Comparison of ENCODE assay signal across 13 mouse cellular contexts in genomic region chr11:103979381-103979780, GRCm38 (mm10). TPM values are rescaled to one million over a fixed set of nuclear protein-coding genes. Genes with fewer than 3 reads are reported as not detected.
A peak's percentile ranks its signal among the peaks of the same experiment; 100 is the strongest.
DNase-seq lines count a peak whose midpoint lies in the region; ATAC-seq and TF ChIP-seq lines count a peak whose summit lies in the region.
"Had no signal": no experiment of that assay in that cellular context is flagged by ENCODE, and none has a peak within 500 bp of the region (broad histone marks: within the 10 kb centered on the region; RNA-seq: fewer than 3 reads in every experiment).

No protein-coding gene starts in this region.

- H3K9ac ChIP-seq in heart, postnatal 0 days (replicated peaks; ENCODE audit: low read depth, low read length): no peak overlapping the region
- no peak overlapping the region for H3K9ac ChIP-seq in midbrain, embryonic 11.5 days (ENCODE audit: low read length)
- H3K9ac ChIP-seq: hindbrain, embryonic 15.5 days; limb, embryonic 13.5 days had no signal

- 66% methylated on average over 4 of the region's 4 CpGs for WGBS in heart, postnatal 0 days
- 68% methylated on average over 4 of the region's 4 CpGs for WGBS in heart, embryonic 10.5 days
- WGBS in spleen, adult 2 months: 71% methylated on average over 4 of the region's 4 CpGs
- WGBS in macrophage (ENCODE audit: missing documents): 31% methylated on average over 4 of the region's 4 CpGs
- 85% methylated on average over 4 of the region's 4 CpGs for WGBS in midbrain, embryonic 11.5 days

- no peak overlapping the region for H3K4me2 ChIP-seq in heart, postnatal 0 days (ENCODE audit: low read depth, low read length)
- H3K4me2 ChIP-seq in midbrain, embryonic 11.5 days: no peak overlapping the region
- H3K4me2 ChIP-seq: hindbrain, embryonic 15.5 days; limb, embryonic 13.5 days had no signal

- no peak overlapping the region for H3K4me3 ChIP-seq in heart, postnatal 0 days (ENCODE audit: low read depth, low read length)
- no peak overlapping the region for H3K4me3 ChIP-seq in heart, embryonic 10.5 days
- no peak overlapping the region for H3K4me3 ChIP-seq in spleen, adult 2 months (ENCODE audit: extremely low read depth, insufficient read depth, insufficient read length)
- no peak overlapping the region for H3K4me3 ChIP-seq in macrophage (ENCODE audit: inconsistent target)
- H3K4me3 ChIP-seq in midbrain, embryonic 11.5 days (ENCODE audit: low read depth, low read length): no peak overlapping the region
- H3K4me3 ChIP-seq: hindbrain, embryonic 15.5 days; limb, embryonic 13.5 days had no signal

- peaks cover 52% of the 10 kb centered on the region for H3K79me2 ChIP-seq in macrophage (ENCODE audit: inconsistent target)

- no peaks in the 10 kb centered on the region for H3K4me1 ChIP-seq in heart, postnatal 0 days (ENCODE audit: control insufficient read depth, insufficient read depth)
- peaks cover 9% of the 10 kb centered on the region for H3K4me1 ChIP-seq in heart, embryonic 10.5 days
- peaks cover 3% of the 10 kb centered on the region; the same call in 1 of the 2 replicates for H3K4me1 ChIP-seq in spleen, adult 2 months (ENCODE audit: control insufficient read depth, insufficient read depth, insufficient read length)
- no peaks in the 10 kb centered on the region for H3K4me1 ChIP-seq in midbrain, embryonic 11.5 days (ENCODE audit: control insufficient read depth, insufficient read depth, low read length)
- H3K4me1 ChIP-seq: hindbrain, embryonic 15.5 days had no signal

- H3K27me3 ChIP-seq in heart, postnatal 0 days (ENCODE audit: control insufficient read depth, insufficient read depth, low read length): no peaks in the 10 kb centered on the region
- H3K27me3 ChIP-seq in heart, embryonic 10.5 days (ENCODE audit: insufficient read depth, poor library complexity, severe bottlenecking): no peaks in the 10 kb centered on the region
- H3K27me3 ChIP-seq in spleen, adult 2 months (ENCODE audit: control insufficient read depth, insufficient read depth, low read length): no peaks in the 10 kb centered on the region
- H3K27me3 ChIP-seq in midbrain, embryonic 11.5 days (ENCODE audit: control insufficient read depth, insufficient read depth, low read length): no peaks in the 10 kb centered on the region
- H3K27me3 ChIP-seq: hindbrain, embryonic 15.5 days; limb, embryonic 13.5 days had no signal

- H3K27ac ChIP-seq in heart, postnatal 0 days (ENCODE audit: low read depth): peak overlapping the region; percentile 19; the same call in 1 of the 2 replicates
- H3K27ac ChIP-seq in heart, embryonic 10.5 days: no peak overlapping the region
- peak overlapping the region; percentile 52 for H3K27ac ChIP-seq in spleen, adult 2 months (ENCODE audit: insufficient read depth, low read length)
- H3K27ac ChIP-seq in macrophage: peak overlapping the region; percentile 93
- H3K27ac ChIP-seq in midbrain, embryonic 11.5 days (ENCODE audit: low read depth, low read length): no peak overlapping the region
- H3K27ac ChIP-seq: hindbrain, embryonic 15.5 days; limb, embryonic 13.5 days had no signal

- ATAC-seq in heart, postnatal 0 days (ENCODE audit: insufficient read depth, low read depth): no peak
- no peak for ATAC-seq in midbrain, embryonic 11.5 days (ENCODE audit: low FRiP score)

- TF ChIP-seq EP300 in heart, postnatal 0 days (IDR thresholded peaks at IDR 0.05; ENCODE audit: low read depth): no peak

- no peaks in the 10 kb centered on the region for H3K9me3 ChIP-seq in heart, postnatal 0 days (replicated peaks; ENCODE audit: control insufficient read depth, low read length)
- no peaks in the 10 kb centered on the region for H3K9me3 ChIP-seq in heart, embryonic 10.5 days
- no peaks in the 10 kb centered on the region for H3K9me3 ChIP-seq in midbrain, embryonic 11.5 days (ENCODE audit: control insufficient read depth, low read length)
- H3K9me3 ChIP-seq: hindbrain, embryonic 15.5 days; limb, embryonic 13.5 days had no signal

- no peak for DNase-seq in heart, postnatal 0 days (ENCODE audit: low spot score)
- no peak for DNase-seq in heart, embryonic 10.5 days (ENCODE audit: low spot score)
- DNase-seq in spleen, adult 2 months (ENCODE audit: low read depth in 1 of 2, low spot score in 2 of 2): no peak
- DNase-seq in spleen, adult 18-20 months: no peak
- no peak for DNase-seq in adrenal gland, postnatal 10 days
- DNase-seq in urinary bladder, postnatal 10 days (ENCODE audit: low spot score): no peak
- no peak for DNase-seq in midbrain, embryonic 11.5 days (ENCODE audit: low spot score, missing footprints)
- DNase-seq: adrenal gland, postnatal 36 days; cerebellum, adult 18-20 months; kidney, adult 9 months had no signal

- H3K36me3 ChIP-seq in heart, postnatal 0 days (replicated peaks; ENCODE audit: control insufficient read depth, insufficient read depth, low read length): peaks cover 72% of the 10 kb centered on the region
- peaks cover 80% of the 10 kb centered on the region for H3K36me3 ChIP-seq in heart, embryonic 10.5 days
- peaks cover 15% of the 10 kb centered on the region for H3K36me3 ChIP-seq in spleen, adult 2 months (ENCODE audit: control insufficient read depth, insufficient read depth, low read length)
- peaks cover 5% of the 10 kb centered on the region for H3K36me3 ChIP-seq in macrophage (ENCODE audit: inconsistent target)
- peaks cover 17% of the 10 kb centered on the region for H3K36me3 ChIP-seq in midbrain, embryonic 11.5 days (ENCODE audit: control insufficient read depth, insufficient read depth, low read length)

- no peak for TF ChIP-seq CTCF in heart, postnatal 0 days (IDR thresholded peaks at IDR 0.05; ENCODE audit: low read depth)
- no peak for TF ChIP-seq CTCF in spleen, adult 2 months (IDR thresholded peaks at IDR 0.05; ENCODE audit: extremely low read depth, insufficient read depth, insufficient read length, insufficient replicate concordance)

- no peak for TF ChIP-seq POLR2A in spleen, adult 2 months (IDR thresholded peaks at IDR 0.05; ENCODE audit: low read depth, low read length)

RNA-seq across cellular contexts. Expression of gene Arf2, which starts 12.8 kb away (rescaled TPM):
- 47.7 and 53.5 TPM in 2 replicates for total RNA-seq in heart, postnatal 0 days (2014; rRNA removed; ENCODE audit: low replicate concordance)
- polyA plus RNA-seq in heart, postnatal 0 days (2015; fragmentation: Nextera tagmentation; extraction: Ambion mirVana): 55.1 and 63.5 TPM in 2 replicates
- polyA plus RNA-seq in heart, embryonic 10.5 days (2016; fragmentation: Nextera tagmentation; extraction: Ambion mirVana): 51.8 and 53.9 TPM in 2 replicates
- 6.0 and 7.4 TPM in 2 replicates for polyA plus RNA-seq in spleen, adult 2 months (2012; rRNA removed)
- 10 to 100 TPM; 17.7 to 55.6 (median 31.3) TPM for total RNA-seq in macrophage (2018; cell fraction: chromatin; rRNA removed)
- total RNA-seq in macrophage (2018; cell fraction: cytosol; rRNA removed): 10 to 100 TPM; 47.4 to 73.7 (median 62.6) TPM
- total RNA-seq in macrophage (2018; cell fraction: nucleus; rRNA removed): 10 to 100 TPM; 30.4 to 62.1 (median 42.6) TPM
- polyA plus RNA-seq in macrophage (2018): 36.4 to 59.4 TPM (median 58.5 TPM) in 3 replicates
- 10 to 100 TPM; 39.5 to 40.1 TPM for total RNA-seq in adrenal gland, postnatal 10 days (2021)
- polyA plus RNA-seq in midbrain, embryonic 11.5 days (2014; fragmentation: Nextera tagmentation; extraction: Ambion mirVana): 152 and 162 TPM in 2 replicates

RNA-seq across cellular contexts. Expression of gene Nsf, which starts 25.5 kb away (rescaled TPM):
- 18.5 and 25.2 TPM in 2 replicates for total RNA-seq in heart, postnatal 0 days (2014; rRNA removed; ENCODE audit: low replicate concordance)
- polyA plus RNA-seq in heart, postnatal 0 days (2015; fragmentation: Nextera tagmentation; extraction: Ambion mirVana): 24.9 and 25.1 TPM in 2 replicates
- 43.4 and 46.3 TPM in 2 replicates for polyA plus RNA-seq in heart, embryonic 10.5 days (2016; fragmentation: Nextera tagmentation; extraction: Ambion mirVana)
- 36.8 and 38.9 TPM in 2 replicates for polyA plus RNA-seq in spleen, adult 2 months (2012; rRNA removed)
- 100 to 1,000 TPM in 18 of 26 experiments, 10 to 100 TPM in 8; 29.2 to 200 (median 142) TPM for total RNA-seq in macrophage (2018; cell fraction: chromatin; rRNA removed)
- 10 to 100 TPM; 50.6 to 78.7 (median 65.9) TPM for total RNA-seq in macrophage (2018; cell fraction: cytosol; rRNA removed)
- total RNA-seq in macrophage (2018; cell fraction: nucleus; rRNA removed): 100 to 1,000 TPM in 7 of 26 experiments, 10 to 100 TPM in 19; 37.2 to 124 (median 75.3) TPM
- polyA plus RNA-seq in macrophage (2018): 58.7 to 88.9 TPM (median 64.1 TPM) in 3 replicates
- total RNA-seq in adrenal gland, postnatal 10 days (2021): 10 to 100 TPM; 89.5 to 94.1 TPM
- 59.1 and 65.4 TPM in 2 replicates for polyA plus RNA-seq in midbrain, embryonic 11.5 days (2014; fragmentation: Nextera tagmentation; extraction: Ambion mirVana)

Comparison
In these comparisons a context has a peak if more than half of its experiments do, and no peak if none do; other contexts are left out.
1. H3K27ac ChIP-seq: peak in heart, postnatal 0 days (single experiment), spleen, adult 2 months (single experiment) and macrophage (single experiment); none in heart, embryonic 10.5 days (single experiment) and midbrain, embryonic 11.5 days (single experiment).